Mouse (Mus musculus): ENCODE results near the gene Ptafr. TPM values are rescaled to one million over a fixed set of nuclear protein-coding genes. Genes with fewer than 3 reads are reported as not detected.

Ptafr gene
- polyA plus RNA-seq, 1 experiment, result 0.01 TPM

DNA sequence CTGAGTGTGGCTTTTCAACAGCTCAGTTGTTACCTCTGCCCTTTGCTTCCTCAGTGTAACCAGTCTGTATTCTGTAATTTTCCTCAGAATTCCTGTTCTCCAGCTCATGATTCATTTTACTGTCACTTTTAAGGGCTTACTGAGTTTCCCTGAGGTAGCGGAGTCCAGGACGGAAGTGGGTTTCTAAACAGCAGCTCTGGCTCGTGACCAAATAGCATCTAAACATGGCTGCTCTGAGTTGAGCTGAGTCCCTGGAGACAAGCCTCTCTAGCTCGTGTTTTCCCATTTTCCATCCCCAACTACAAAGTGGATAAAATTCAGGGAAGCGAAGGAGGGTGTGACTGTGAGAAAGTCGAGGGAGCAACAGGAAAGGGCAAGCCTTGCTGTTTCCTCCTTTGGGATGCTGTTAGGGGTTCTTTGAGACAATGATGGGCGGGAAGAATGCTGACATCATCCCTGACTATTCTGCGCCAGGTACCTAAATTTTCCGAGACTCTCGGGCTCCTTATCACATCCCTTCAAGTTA lies 55.0 kb downstream of the Ptafr start:
- Histone ChIP-seq H3K4me3 (ENCODE audit: insufficient read depth, poor library complexity, severe bottlenecking) (no peak overlapping the region), H3K79me2 (ENCODE audit: control insufficient read depth, insufficient read depth) (no peaks in the 10 kb centered on the region), H3K79me3 (ENCODE audit: low read depth) (no peaks in the 10 kb centered on the region), H3K27me3 (ENCODE audit: control insufficient read depth, insufficient read depth, insufficient read length) (no peaks in the 10 kb centered on the region), H3K36me3 (ENCODE audit: control insufficient read depth, insufficient read depth) (no peaks in the 10 kb centered on the region), H3ac (ENCODE audit: control insufficient read depth, insufficient read length, low read depth) (peak overlapping the region; percentile 57)
- no peak for TF ChIP-seq CEBPB (IDR thresholded peaks at IDR 0.05; ENCODE audit: low read depth)
- TF ChIP-seq FOSL1 (IDR thresholded peaks at IDR 0.05; ENCODE audit: insufficient read depth, low read length, poor library complexity, severe bottlenecking), result no peak
- TF ChIP-seq USF1 (IDR thresholded peaks at IDR 0.05; ENCODE audit: low read depth), result peak; percentile 55
- TF ChIP-seq CTCF (IDR thresholded peaks at IDR 0.05; ENCODE audit: control insufficient read depth, insufficient read depth, insufficient read length), result no peak

GRCm38 (mm10) chr4:132620134-132620533 lies 56.3 kb downstream of the Ptafr start:
- Histone ChIP-seq H3K79me2 (ENCODE audit: control insufficient read depth, insufficient read depth) (no peaks in the 10 kb centered on the region), H3K79me3 (ENCODE audit: low read depth) (no peaks in the 10 kb centered on the region), H3K4me3 (ENCODE audit: insufficient read depth, poor library complexity, severe bottlenecking) (no peak overlapping the region), H3K27me3 (ENCODE audit: control insufficient read depth, insufficient read depth, insufficient read length) (no peaks in the 10 kb centered on the region), H3ac (ENCODE audit: control insufficient read depth, insufficient read length, low read depth) (no peak overlapping the region), H3K36me3 (ENCODE audit: control insufficient read depth, insufficient read depth) (no peaks in the 10 kb centered on the region)
- TF ChIP-seq MYOG (IDR thresholded peaks at IDR 0.05; ENCODE audit: control insufficient read depth, extremely low read depth, insufficient read length), result no peak
- TF ChIP-seq CEBPB (IDR thresholded peaks at IDR 0.05; ENCODE audit: low read depth), result no peak
- no peak for TF ChIP-seq CTCF (IDR thresholded peaks at IDR 0.05; ENCODE audit: control insufficient read depth, insufficient read depth, insufficient read length)
- TF ChIP-seq FOSL1 (IDR thresholded peaks at IDR 0.05; ENCODE audit: insufficient read depth, low read length, poor library complexity, severe bottlenecking), result no peak
- TF ChIP-seq MYOD1 (IDR thresholded peaks at IDR 0.05; ENCODE audit: control insufficient read depth, insufficient read length, low read depth), result no peak
- no peak for TF ChIP-seq MAX (IDR thresholded peaks at IDR 0.05)
- no peak for TF ChIP-seq USF1 (IDR thresholded peaks at IDR 0.05; ENCODE audit: low read depth)

DNA sequence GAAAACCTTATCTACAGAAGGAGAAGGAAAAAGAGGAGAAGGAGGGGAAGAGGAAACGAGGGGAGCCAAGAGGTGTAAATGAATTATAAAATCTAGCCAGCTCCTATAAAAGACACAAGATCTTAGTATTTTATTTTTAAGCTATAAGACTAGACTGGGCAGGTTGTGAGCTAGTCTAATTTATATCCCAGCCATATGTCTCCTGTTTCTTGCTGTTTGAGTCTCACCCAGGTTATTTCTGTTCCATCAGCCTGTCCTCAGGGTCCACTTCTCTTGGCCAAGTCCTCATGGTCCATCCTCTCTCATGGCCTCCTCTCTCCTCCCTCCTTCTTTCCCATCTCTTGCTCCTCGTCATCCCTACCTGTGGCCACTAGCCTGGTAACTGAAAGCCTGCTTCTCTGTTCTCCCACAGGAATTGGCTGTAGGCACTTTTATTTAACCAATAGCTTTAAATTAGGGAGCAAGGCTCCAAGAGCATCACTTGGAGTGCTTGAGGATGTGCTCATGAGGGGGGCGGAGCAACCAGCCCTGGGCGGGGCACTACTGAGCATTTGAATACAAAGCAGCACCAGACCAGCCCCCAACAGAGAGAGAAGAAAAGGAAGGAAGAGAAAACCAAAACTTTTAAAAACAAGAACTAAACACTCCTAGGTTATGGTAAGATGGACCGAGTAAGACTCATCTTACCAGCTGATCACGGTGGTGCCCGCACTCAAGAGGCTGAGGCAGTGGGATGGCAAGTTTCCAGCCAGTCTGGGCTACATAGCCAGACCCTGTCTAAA lies 57.6 kb downstream of the Ptafr start:
- no peaks in the 10 kb centered on the region for H3K79me2 ChIP-seq (ENCODE audit: control insufficient read depth, insufficient read depth)
- H3ac ChIP-seq (ENCODE audit: control insufficient read depth, insufficient read length, low read depth), result no peak overlapping the region
- H3K27me3 ChIP-seq (ENCODE audit: control insufficient read depth, insufficient read depth, insufficient read length), result no peaks in the 10 kb centered on the region
- H3K4me3 ChIP-seq (ENCODE audit: insufficient read depth, poor library complexity, severe bottlenecking), result no peak overlapping the region
- no peaks in the 10 kb centered on the region for H3K36me3 ChIP-seq (ENCODE audit: control insufficient read depth, insufficient read depth)
- TF ChIP-seq USF1 (IDR thresholded peaks at IDR 0.05; ENCODE audit: low read depth), result no peak
- no peak for TF ChIP-seq FOSL1 (IDR thresholded peaks at IDR 0.05; ENCODE audit: insufficient read depth, low read length, poor library complexity, severe bottlenecking)
- TF ChIP-seq MAX (IDR thresholded peaks at IDR 0.05), result no peak
- no peak for TF ChIP-seq CTCF (IDR thresholded peaks at IDR 0.05; ENCODE audit: control insufficient read depth, insufficient read depth, insufficient read length)
- TF ChIP-seq MYOG (IDR thresholded peaks at IDR 0.05; ENCODE audit: control insufficient read depth, extremely low read depth, insufficient read length), result no peak
- no peaks in the 10 kb centered on the region for H3K79me3 ChIP-seq (ENCODE audit: low read depth)

DNA sequence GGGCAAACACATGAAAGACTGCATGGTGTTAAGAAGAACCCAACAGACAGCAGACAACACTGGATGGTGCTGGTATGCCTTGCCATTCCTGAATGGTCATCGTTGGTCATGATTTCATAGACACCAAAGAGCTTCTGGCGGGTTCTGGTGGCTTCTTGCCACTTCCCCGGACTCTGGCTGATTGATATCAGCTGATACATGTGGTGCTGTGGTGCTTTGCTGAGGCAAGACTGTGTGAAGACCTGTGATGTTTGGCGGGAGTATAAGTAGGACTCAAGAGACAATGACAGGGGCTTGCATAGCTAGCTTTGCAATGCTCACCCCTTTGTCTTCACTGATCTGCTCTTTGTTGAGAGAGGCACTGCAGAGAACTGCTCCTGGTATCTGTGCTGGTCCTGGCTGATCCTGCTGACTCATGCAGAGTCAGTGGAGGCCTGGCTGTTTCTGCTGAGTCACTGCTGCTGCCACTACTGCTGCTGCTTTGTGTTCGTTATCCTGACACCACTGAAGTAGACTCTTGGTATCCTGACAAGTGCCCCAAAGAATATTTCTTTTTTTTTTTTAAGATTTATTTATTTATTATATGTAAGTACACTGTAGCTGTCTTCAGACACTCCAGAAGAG lies 60.3 kb downstream of the Ptafr start:
- TF ChIP-seq CEBPB (IDR thresholded peaks at IDR 0.05; ENCODE audit: low read depth) (no peak), CTCF (IDR thresholded peaks at IDR 0.05; ENCODE audit: control insufficient read depth, insufficient read depth, insufficient read length) (no peak), USF1 (IDR thresholded peaks at IDR 0.05; ENCODE audit: low read depth) (no peak), MYOD1 (IDR thresholded peaks at IDR 0.05; ENCODE audit: control insufficient read depth, insufficient read length, low read depth) (no peak), MYOG (IDR thresholded peaks at IDR 0.05; ENCODE audit: control insufficient read depth, extremely low read depth, insufficient read length) (no peak), MAX (IDR thresholded peaks at IDR 0.05) (no peak), FOSL1 (IDR thresholded peaks at IDR 0.05; ENCODE audit: insufficient read depth, low read length, poor library complexity, severe bottlenecking) (peak; percentile 27)
- no peaks in the 10 kb centered on the region for H3K27me3 ChIP-seq (ENCODE audit: control insufficient read depth, insufficient read depth, insufficient read length)
- H3ac ChIP-seq (ENCODE audit: control insufficient read depth, insufficient read length, low read depth), result no peak overlapping the region
- no peaks in the 10 kb centered on the region for H3K79me2 ChIP-seq (ENCODE audit: control insufficient read depth, insufficient read depth)
- no peaks in the 10 kb centered on the region for H3K36me3 ChIP-seq (ENCODE audit: control insufficient read depth, insufficient read depth)
- no peak overlapping the region for H3K4me3 ChIP-seq (ENCODE audit: insufficient read depth, poor library complexity, severe bottlenecking)
- no peaks in the 10 kb centered on the region for H3K79me3 ChIP-seq (ENCODE audit: low read depth)

DNA sequence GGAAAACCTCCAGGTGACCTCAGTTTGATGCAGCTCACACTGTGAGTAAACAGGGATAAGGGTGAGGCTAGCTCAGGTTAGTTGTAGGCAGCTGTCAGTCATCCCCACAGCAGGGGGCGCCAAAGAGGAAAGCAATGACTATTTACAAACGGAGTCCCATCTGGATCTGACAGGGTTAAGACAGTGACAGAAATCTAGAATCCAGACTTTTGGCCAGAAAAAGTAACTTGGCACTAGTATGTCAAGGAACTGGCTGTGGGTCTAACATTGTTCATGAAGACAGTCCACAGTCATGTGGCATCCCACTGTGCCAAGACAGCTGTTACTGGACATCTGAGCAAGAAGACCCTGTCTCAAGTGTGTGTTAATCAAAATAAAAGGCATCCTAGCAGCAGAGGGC lies 65.0 kb downstream of the Ptafr start:
- H3ac ChIP-seq (ENCODE audit: control insufficient read depth, insufficient read length, low read depth), result no peak overlapping the region
- no peaks in the 10 kb centered on the region for H3K79me3 ChIP-seq (ENCODE audit: low read depth)
- no peaks in the 10 kb centered on the region for H3K79me2 ChIP-seq (ENCODE audit: control insufficient read depth, insufficient read depth)
- no peak overlapping the region for H3K4me3 ChIP-seq (ENCODE audit: insufficient read depth, poor library complexity, severe bottlenecking)
- no peaks in the 10 kb centered on the region for H3K27me3 ChIP-seq (ENCODE audit: control insufficient read depth, insufficient read depth, insufficient read length)
- peak; percentile 2 for TF ChIP-seq CTCF (IDR thresholded peaks at IDR 0.05; ENCODE audit: control insufficient read depth, insufficient read depth, insufficient read length)
- TF ChIP-seq MAX (IDR thresholded peaks at IDR 0.05), result no peak
- H3K36me3 ChIP-seq (ENCODE audit: control insufficient read depth, insufficient read depth), result no peaks in the 10 kb centered on the region

Other genes with a start within 250 kb of the Ptafr start
- 55.1 TPM for gene Trnau1ap, start 234.5 kb upstream of the Ptafr start, polyA plus RNA-seq (2012; fragmentation: generic; extraction: Trizol)
- 110 TPM for gene Rcc1, start 210.5 kb upstream of the Ptafr start, polyA plus RNA-seq (2012; fragmentation: generic; extraction: Trizol)
- 21.8 TPM for gene Phactr4, start 141.6 kb upstream of the Ptafr start, polyA plus RNA-seq (2012; fragmentation: generic; extraction: Trizol)
- gene Med18, start 100.1 kb upstream of the Ptafr start, polyA plus RNA-seq (2012; fragmentation: generic; extraction: Trizol), result 13.4 TPM
- gene Sesn2, start 53.6 kb upstream of the Ptafr start, polyA plus RNA-seq (2012; fragmentation: generic; extraction: Trizol), result 21.5 TPM
- 596 TPM for gene Atpif1, start 30.4 kb upstream of the Ptafr start, polyA plus RNA-seq (2012; fragmentation: generic; extraction: Trizol)
- gene Dnajc8, start 28.5 kb upstream of the Ptafr start, polyA plus RNA-seq (2012; fragmentation: generic; extraction: Trizol), result 104 TPM
- gene Eya3, start 74.9 kb downstream of the Ptafr start, polyA plus RNA-seq (2012; fragmentation: generic; extraction: Trizol), result 23.0 TPM
- gene Xkr8, start 168.5 kb downstream of the Ptafr start, polyA plus RNA-seq (2012; fragmentation: generic; extraction: Trizol), result 4.7 TPM
- gene Smpdl3b, start 193.2 kb downstream of the Ptafr start, polyA plus RNA-seq (2012; fragmentation: generic; extraction: Trizol), result 21.4 TPM
- gene Rpa2, start 204.3 kb downstream of the Ptafr start, polyA plus RNA-seq (2012; fragmentation: generic; extraction: Trizol), result 63.9 TPM
- gene Themis2, start 232.3 kb downstream of the Ptafr start, polyA plus RNA-seq (2012; fragmentation: generic; extraction: Trizol), result not detected